Mouse (Mus musculus) liver, adult 10 weeks (tissue): ENCODE measurements around the gene Ins2. TPM values are rescaled to one million over a fixed set of nuclear protein-coding genes. Genes with fewer than 3 reads are reported as not detected.

ENCODE experiments used
- polyA plus RNA-seq: library from polyadenylated mRNA; stranded (reverse); fragments of 350-450 nt; fragmentation: Illumina TruSeq; extraction: RNeasy Lipid Tissue Mini Kit (QIAGEN cat#74804); gene quantifications from one replicate; pipeline ENCODE4 v1.2.3, GENCODE M21; 2014; ENCODE audit warnings: low read depth, low replicate concordance

The Ins2 gene
- not detected for polyA plus RNA-seq

DNA sequence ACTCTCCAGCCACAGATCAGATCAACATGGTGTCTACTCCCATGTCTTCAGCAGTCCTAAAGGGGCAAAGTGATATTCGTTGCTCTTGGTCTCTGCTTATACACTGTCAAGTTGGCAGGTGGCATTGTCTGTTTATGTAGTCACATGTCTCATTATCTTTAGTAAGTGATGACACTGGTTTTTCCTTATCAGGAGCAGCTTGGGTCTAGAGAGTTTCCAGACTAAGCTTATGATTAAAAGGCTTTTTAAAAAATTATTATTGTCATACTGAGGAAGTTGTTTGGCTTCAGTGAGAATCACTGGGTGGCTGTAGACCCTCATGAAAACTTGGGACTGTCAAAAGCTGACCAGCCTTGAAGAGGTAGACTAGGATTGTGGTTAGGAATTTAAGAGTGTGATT lies at the start of gene Ins2:
Ins2 (minus strand) TSS at position 101 of the 400 bp plus-strand sequence.

DNA sequence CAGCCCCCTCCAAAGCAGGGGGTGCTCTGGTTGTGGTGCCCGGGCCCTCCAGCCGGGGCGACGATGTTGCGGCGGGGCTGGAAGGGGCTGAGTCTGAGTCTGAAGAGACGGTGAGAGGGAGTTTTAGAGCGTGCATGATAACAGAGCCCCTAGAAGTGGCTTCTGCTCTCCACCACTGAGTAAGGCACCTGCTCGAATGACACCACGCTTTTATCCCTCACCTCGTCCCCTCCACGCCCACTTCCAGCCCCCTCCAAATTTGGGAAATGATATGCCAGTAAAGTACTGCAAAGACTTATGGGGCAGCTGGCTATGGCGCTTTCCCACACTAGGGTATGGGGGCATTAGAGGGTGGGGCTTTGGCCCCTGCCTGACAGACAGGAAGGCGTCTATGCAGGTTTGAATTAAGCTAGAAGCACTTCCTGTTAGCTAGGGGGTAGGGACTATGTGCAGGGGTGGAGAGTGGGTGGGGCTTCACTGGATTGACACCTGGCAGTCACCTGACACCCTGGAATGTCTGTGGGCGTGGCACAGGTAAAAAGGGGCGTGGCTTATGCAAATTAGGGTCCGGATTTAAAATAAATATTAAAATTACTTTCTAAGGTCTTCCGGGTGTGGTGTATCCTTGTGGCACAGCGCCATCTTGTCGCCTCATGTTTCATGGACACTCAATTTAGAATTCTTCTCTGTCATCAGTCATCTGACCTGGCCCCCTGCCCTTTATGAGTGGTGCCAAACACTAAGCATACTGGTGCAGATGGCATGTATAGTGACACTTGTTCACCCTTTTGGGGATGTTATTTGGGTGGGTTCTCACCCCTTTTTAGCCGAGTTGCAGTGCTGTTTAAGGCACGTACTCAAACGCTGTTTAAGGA lies 73.2 kb downstream of the Ins2 start, which contains the start of gene Gm49394:
Gm49394 (minus strand) TSS at position 192 of the 875 bp plus-strand sequence.

GRCm38 (mm10) chr7:142666659-142667058 lies 76.5 kb downstream of the Ins2 start, which contains the start of gene Igf2:
Gene Igf2 (minus strand): TSS chr7:142666816.

Other genes with a start within 250 kb of the Ins2 start
- gene Tnnt3, start 244.5 kb downstream of the Ins2 start, polyA plus RNA-seq: not detected
- gene Mrpl23, start 210.7 kb downstream of the Ins2 start, polyA plus RNA-seq: 6.3 TPM
- 0.19 TPM for gene Igf2, start 76.6 kb downstream of the Ins2 start, polyA plus RNA-seq
- not detected for gene Gm49394, start 73.4 kb downstream of the Ins2 start, polyA plus RNA-seq
- not detected for gene Th, start 187.7 kb upstream of the Ins2 start, polyA plus RNA-seq
- not detected for gene Ascl2, start 225.9 kb upstream of the Ins2 start, polyA plus RNA-seq